Mouse (Mus musculus) lung, postnatal 10 days (tissue): Measurements from ENCODE around the gene Cblc.

Source experiments
- DNase-seq: peaks from one replicate; pipeline ENCODE4 v3.0.0; 2021

Cblc gene

DNA sequence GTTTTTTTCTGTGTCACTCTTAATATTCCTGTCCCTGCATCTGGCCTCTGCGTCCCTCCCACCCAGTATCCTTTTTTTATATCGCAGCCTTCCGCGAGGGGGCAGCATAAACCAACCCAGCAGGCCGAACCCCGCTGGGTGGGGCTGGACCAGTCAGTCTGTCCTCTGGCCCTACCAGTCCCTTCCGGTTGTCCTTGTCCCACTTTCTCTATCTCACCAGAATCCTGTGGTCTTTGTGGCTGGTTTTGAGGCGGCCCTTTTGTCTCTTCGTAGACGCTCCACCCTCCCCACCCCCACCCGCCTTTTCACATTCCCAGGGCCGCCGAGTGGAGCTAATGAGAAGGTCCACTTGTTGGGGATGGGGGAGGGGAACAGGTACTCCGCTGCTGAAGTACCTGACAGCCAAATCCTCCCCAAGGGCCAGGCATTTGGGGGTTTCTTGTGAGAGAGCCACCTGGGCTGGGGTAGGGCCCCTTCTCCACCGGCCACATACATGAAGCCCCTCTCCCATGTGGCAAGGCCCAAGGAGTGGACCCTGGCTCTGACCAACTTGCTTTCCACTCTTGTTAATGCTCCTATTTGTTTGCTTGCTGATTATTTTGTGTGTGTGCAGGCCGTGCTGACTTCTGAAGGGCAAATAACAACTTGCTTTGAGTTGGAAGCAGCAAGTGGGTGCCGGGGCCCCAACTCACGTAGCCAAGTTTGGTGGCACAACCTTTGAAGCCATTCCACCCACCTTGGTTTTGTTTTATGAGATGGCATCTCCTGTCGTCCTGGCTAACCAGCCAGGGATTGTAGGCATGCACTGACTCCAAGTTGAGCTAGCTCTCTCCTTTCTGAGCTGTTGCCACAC lies 46.2 kb downstream of the Cblc start, which contains the start of gene Nectin2:
Gene Nectin2 (minus strand): TSS at position 267 of the 853 bp plus-strand sequence.
- DNase-seq: peak; percentile 96

DNA sequence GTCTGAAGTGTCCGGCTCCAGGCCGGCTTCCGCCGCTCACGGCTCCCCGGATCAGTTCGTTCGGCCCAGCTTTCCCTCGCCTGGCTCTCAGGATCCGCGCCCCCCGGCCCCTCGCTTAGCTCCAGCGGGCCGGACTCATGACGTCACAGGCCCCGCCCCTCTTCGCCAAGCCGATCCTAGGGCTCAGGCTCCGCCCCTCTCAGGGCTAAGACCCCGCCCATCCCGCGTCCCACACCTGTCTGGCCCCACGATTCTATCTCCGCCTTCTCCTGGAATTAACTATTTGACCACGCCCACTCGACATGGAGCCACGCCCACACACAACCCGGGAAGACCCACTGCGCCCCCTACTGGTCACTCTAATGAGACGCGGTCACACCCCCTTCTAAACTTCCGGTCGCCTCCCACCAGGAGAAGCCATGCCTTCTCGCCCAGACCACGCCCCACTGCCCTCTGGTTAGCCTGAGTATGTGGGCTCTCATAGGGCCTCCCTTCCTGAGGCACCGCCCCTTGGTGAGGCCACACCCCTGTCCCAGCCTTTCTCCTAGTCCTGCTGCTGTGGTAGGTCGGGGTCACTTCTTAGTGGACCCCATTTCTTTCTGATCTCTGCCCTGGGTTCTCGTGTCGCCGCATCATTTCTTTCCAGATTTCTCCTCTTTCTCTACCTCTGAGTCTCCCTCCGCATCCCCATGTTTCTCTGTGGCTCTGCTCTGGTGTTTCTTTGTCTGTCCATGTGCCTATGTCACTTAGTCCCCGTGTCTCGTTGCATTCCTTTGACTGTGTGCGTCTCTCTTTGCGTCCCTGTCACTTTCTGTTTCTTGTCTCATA lies 47.0 kb downstream of the Cblc start:
- DNase-seq: peak; percentile 100

DNA sequence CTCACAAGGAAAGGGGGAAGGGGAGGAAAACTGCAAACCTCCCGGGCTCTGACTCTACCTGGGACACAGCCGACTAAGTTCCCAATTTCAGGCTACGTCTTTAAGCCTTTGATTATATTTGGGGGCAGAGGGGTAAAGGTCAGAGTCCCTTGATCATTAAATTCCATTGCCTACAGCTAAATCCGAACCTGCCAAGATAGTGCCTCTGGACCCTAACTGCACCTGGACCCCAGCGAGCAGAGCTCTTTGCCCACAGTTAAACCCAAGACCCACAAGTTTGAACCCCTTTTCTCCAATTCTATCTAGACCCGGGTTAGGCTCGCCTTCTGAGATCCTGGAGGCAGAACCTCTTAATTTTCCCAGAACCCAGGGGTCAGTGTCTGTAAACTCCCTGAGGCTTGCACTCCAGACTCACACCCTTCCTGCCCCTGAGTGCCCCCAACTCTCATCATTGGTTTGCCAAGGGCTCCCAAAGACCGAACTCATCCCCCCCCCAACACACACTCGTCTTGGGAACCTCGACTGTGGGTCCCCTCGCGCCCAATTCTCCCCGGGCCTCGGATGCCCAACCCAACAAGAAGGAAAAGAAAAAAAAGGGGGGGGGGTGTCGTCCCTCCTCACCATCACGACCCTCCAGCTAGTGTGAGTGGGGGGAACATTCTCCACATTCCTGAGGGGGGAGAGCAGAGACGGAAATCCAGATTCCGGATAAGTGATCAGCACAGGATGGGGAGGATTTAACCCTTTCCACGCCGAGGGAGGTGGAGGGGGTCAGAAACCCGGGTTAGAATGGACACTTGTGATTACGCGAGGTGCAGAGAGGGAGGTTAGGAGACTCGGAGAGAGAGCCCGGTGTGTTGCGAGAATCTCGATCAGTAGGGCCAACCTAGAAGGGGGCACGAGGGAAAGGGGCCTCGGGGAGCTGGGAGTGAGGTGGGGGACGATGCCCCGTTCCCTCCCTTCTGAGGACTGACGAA lies 48.1 kb downstream of the Cblc start:
- peak; percentile 68 for DNase-seq

DNA sequence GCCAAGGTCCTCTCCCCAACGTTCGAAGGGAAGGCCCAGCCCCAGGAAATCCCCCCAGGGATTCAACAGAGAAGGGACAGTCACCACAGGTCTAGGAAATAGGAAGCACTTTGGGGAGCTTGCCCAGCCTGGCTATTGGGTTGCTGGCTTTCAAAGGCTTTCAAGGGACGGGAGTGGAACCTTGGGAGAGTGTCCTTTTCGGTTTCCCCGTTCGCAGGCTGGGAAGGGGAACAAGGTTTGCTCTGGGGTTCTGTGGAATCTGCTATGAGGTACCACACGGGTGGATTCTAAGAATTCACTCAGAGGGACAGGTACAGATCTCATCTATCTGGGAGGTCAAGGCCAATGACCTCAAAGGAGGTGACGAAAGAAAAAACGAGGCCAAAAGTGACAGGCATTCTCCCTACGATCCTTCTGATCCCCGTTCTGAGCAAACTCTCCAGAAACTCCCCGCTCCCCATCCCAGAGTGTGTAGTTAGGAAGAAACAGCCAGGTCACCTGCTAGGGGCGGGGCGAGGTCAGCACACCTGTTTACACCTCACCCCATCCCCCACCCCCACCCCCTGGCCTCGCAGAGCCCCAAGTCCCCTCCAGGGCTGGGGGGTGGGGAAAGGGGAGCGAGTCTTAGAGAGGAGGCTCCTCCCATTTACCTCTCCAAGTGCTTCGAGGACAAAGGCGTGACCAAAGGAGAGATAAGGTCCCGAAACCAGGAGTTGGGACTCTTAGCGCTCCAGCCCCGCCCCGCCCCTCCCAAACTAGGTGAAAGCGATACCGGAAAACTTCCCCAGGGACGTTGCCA lies 49.0 kb downstream of the Cblc start:
- peak; percentile 75 for DNase-seq

DNA sequence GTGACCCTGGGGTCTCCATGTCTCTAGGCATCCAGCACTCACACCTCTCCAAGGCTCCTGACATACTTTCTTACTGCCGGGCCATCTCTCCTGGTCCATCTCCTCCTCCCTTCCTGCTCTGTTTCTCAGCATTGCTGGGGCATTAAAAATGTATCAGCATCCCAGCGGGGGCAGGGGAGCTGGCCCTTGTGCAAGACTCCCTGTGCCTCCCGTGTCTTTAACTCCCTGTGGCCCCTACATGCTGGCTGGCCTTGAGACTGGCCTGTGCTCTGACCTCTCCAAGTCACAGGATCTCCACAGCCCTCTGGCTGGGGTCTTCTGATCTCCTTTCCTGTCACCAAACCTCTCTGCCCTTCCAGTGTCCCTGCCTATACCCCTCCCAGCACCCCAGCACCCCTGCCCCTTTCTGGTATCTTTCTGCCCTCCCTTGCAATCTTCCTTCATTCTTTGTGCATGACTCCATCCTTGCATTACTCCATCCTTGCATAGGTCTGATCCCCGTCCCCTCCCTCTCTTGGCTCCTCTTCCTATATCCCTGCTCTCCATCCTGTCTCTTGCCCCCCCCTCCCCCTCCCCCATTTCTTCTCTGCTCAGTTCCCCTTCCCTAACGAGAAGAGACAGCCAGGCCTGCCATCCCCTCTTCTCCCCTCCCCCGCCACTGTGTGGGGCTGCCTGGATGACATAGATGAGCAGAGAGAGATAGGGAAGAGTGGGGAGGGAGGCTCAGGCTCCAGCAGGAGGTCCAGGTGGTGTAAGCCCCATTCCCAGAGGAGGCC lies 50.0 kb downstream of the Cblc start:
- no peak for DNase-seq

DNA sequence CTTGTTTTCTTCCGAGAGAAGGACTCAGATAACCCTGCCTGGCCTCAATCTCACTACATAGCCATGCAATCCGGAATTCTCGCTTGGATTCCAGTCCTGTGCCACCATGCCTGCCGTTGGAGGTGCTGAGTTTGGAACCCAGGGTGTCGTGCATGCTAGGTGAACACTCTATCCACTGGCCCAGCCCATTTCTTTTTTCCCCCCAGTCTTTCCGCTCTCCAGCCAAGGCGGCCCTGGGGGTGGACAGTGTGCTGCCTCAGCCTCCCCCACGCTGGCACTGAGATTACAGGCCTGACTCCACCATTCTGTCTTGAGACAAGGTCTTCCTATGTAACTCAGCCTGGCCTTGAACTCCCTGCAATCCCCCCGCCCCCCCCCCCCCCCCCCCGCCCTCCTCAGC lies 50.6 kb downstream of the Cblc start:
- no peak for DNase-seq

DNA sequence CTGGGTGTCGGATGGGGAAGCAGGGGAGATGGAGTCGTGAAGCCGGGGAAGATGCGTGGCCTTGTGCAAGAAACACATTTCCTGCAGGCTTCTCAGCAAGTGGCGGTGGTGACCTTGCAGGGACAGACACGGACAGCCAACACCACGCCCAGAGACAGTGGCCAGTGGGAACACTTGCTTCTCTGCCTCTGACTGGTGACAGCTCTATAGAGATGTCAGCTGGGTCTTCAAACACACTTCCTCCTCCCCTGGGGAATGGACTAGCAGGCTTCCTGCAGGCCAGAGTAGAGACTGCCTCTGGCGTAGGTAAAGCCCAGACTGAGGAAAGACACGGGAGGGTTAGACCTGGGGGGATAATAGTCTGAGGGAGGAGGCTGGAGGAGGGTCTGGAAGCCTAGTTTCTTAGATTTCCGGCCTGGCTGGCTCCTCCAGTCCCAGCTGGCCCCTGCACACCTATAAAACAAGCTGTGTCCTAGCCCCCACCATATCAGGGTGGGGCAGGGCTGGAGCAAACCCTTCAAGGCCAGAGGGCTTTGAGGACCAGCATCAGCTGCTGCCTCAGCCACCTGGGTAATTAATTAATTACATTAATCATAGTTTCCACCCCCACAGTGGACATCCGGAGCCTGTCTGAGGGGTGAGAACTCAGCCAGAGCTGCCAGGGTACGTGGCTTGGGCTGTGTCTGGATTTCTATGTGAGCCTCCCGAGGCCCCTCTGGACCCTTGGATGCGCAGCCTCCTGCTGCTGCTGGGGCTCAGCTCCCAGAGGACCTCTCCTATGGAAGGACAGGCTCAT lies 51.8 kb downstream of the Cblc start:
- DNase-seq: peak; percentile 59

DNA sequence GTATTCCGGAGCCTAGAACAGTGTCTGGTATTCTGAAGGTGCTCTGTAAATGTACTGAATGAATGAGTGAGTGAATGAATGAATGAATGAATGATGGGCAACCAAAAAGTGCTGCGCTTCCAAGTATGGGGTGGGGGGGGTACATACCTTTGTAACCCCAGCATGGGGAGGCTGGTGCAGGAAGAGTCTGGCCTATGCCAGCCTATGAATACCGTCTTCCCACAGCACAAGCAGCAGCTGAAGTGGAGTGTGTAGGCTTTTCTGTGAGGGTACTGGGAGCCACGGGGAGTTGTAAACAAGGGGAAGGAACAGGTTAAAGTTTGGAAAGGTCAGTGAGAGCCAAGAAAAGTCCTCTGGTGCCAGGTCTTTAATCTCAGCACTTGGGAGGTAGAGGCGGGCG lies 52.8 kb downstream of the Cblc start:
- no peak for DNase-seq

DNA sequence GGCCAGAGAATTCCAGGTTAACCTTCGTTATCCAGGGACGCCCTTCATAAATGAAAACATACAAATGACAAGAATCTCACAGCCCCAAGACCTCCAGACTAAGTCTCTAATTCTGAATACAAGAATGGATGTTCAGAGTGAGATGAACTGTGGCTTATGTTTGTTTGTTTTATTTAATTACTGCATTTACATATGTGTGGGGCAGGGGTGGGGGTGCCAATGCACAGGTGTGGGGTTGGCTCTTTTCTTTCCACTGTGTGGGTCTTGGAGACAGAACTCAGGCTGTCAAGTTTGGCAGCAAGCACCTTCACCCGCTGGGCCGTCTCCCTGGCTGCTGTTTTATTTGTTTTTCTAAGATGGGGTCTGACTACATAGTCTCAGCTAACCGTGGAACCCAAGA lies 54.1 kb downstream of the Cblc start:
- DNase-seq: no peak

DNA sequence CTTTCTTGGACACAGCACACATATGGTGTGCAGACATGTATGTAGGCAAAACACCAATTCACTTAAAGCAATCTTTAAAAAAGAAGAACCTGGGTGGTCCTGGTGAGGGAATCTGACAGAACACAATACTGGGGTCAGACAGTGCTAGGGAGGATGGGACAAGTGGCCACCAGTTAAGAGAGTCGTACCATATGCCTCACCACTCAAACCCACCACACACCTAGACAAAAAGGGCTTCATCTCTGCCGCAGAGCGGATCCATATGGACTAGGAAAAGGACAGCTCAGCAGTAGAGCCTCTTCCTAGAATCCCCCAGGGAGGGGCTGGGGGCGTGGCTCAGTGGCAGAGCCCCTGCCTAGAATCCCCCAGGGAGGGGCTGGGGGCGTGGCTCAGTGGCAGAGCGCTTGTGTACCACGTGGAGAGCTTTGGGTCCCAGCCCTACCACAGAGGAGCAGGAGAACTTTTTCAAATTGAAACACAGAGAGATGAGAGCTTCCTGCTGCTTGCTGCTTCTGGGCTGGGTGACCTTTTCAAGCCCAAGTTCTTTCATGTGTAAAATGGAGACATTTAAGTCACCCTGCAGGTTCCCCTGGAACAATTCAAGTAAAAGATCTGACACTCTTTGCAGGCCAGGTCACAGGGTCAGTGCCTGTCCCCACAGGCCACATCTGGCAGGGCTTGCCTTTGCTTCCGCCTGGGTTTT lies 55.1 kb downstream of the Cblc start:
- peak; percentile 73 for DNase-seq

DNA sequence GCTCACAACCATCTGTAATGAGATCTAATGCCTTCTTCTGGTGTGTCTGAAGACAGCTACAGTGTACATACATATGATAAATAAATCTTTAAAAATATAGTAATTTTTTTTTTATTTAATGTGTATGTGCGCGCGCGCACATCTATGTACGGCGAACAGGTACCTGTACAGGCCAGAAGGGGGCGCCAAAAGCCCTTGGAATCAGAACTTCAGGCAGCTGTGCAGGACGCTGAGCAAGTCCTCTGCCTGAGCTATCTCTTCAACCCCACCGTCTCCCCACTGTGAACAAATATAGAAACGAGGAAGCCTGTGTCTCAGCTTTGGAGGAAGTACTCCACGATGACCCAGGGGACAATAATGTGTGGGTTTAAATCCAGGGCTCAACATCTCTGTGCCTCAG lies 56.3 kb downstream of the Cblc start:
- peak; percentile 38 for DNase-seq

DNA sequence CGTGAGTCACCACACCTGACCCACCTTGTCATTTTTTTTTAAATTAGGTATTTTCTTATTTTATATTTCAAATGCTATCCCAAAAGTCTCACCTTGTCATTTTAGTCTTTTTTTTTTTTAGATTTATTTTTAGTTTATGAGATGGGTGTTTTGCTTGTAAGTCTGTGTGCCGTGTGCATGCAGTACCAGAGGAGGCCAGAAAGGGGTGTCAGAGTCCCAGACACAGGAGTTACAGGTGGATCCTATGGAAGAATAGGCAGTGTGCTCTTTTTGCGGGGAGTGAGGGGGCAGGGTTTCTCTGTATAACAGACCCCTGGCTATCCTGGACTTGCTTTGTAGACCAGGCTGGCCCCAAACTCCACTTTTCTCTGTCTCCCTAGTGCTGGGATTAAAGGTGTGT lies 57.8 kb downstream of the Cblc start:
- DNase-seq: peak; percentile 28

DNA sequence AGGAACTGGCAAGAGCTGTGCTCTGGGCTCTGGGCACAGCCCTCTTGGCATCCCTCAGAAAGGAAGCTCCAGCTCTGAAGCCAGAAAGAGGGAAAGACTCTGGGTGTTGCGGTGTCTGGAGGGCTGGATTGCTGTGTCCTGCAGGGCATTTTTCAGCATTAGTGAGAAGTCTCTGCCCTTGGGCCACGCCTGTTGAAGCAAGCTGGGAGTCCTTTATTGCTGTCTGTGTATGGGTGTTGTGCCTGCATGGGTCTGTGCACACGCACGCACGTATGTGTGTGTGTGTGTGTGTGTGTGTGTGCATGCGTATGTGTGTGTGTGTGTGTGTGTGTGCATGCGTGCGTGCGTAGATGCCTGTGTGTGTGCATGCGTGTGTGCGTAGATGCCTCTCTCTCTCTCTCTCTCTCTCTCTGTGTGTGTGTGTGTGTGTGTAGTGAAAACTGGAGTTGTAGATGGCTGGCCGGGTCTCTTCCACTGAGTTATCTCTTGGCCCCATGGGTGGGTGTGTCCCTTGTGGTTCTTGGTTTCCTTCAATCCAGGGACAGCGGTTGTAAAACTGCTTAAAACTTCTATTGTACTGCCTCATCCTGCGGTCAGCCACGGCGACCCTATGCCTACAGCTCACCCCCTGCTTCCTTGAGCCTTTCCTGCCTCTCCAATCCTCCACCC lies 60.1 kb downstream of the Cblc start:
- no peak for DNase-seq

DNA sequence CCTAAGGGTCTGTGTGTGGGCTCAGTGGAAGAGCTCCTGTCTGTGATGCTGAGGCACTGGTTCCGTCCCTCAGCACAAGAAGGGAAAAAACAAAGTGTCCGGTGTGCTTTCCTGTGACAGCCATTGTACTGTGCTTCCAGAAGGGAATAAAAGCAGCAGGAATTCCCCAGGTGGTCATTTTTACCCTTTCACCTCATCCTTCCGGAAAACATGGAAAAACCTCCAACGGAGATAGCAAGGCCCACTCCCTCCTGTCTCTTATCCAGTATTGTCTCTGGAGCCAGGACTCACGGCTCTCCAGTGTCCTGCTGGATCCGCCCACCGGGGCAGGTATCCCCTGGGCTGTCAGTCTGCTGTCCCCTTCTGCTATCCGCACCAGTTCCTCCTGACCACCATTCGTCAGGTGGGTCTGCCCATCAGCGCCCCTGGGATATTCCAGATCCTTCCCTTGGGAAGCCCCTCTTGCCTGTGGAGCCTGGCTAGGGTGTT lies 62.4 kb downstream of the Cblc start:
- DNase-seq: no peak
